8 mouse cellular contexts compared by ENCODE assay signal in the genomic region with DNA sequence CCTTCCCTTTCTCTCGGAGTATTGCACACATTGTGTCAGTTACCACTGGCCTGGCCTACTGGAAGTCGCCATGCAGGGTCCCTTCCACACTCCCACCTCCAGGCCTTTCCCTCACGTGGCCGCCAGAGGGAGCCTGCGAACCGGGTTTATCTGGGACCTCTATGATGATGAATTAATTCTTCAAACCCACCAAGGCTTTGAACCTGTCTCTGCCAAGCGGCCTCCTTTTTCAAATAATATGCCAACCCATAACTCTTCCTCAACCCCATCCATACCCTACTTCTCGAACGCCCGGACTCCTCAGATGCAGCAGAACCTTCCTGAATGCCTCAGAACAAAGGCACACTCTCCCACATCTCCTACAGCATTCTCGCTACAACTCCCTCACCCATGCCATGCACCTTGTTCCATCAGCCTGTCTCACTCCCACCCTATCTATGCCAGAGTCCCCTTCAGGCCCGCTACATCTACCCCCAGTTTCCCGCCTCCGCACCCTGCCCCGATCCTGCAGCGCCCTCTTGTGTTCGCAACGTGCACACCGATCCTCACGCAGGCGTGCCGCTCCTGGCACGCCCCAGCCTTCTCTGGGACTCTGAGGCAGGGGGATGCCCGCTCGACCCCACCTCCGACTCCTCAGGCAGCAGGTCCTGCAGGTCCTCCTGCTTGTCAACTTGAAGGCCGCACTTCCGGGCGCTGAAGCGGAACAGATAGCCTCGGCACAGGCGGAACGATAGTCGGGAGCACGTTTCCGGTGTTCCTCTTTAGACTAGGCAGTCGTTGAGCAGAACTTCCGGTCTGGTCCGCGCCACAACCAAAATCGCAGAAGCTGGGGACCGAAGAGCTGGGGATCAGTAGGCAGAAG. TPM values are rescaled to one million over a fixed set of nuclear protein-coding genes. Genes with fewer than 3 reads are reported as not detected.
DNase-seq lines count a peak whose midpoint lies in the region; ATAC-seq and TF ChIP-seq lines count a peak whose summit lies in the region.

No protein-coding gene starts in this region.

- ATAC-seq in G1E (ENCODE audit: extremely low read depth, insufficient number of reproducible peaks, low FRiP score, poor library complexity, severe bottlenecking) = peak; percentile 91
- peak; percentile 90 for ATAC-seq in forebrain, embryonic 15.5 days (replicated peaks)
- ATAC-seq in neural tube, embryonic 14.5 days (ENCODE audit: low read depth) = peak; percentile 91

- peak overlapping the region; percentile 71 for H3K4me2 ChIP-seq in forebrain, embryonic 15.5 days (replicated peaks)
- H3K4me2 ChIP-seq in neural tube, embryonic 14.5 days (ENCODE audit: low read depth, low read length) = peak overlapping the region; percentile 59

- no peaks in the 10 kb centered on the region; the same call in 1 of the 2 replicates for H3K9me3 ChIP-seq in G1E (replicated peaks)
- no peaks in the 10 kb centered on the region for H3K9me3 ChIP-seq in forebrain, embryonic 15.5 days
- H3K9me3 ChIP-seq in neural tube, embryonic 14.5 days (ENCODE audit: control insufficient read depth, low read length) = no peaks in the 10 kb centered on the region

- H3K4me1 ChIP-seq in G1E (ENCODE audit: insufficient read depth, low read depth, low read length) = peaks cover 46% of the 10 kb centered on the region
- H3K4me1 ChIP-seq in forebrain, embryonic 15.5 days = peaks cover 34% of the 10 kb centered on the region
- peaks cover 10% of the 10 kb centered on the region; the same call in 1 of the 2 replicates for H3K4me1 ChIP-seq in neural tube, embryonic 14.5 days (ENCODE audit: control insufficient read depth, insufficient read depth, low read length)
- peaks cover 11% of the 10 kb centered on the region for H3K4me1 ChIP-seq in testis, adult 2 months (ENCODE audit: control insufficient read depth, insufficient read depth, low read length)

- intact Hi-C loops in heart, postnatal 25 days (cut with DNase I) = loop anchor here (1.0 to 2.0 kb wide), 2 partner anchors 37 to 101 kb away; no protein-coding TSS in a partner anchor

- peaks cover 3% of the 10 kb centered on the region for H3K27me3 ChIP-seq in G1E (ENCODE audit: insufficient read depth, low read length)
- no peaks in the 10 kb centered on the region for H3K27me3 ChIP-seq in forebrain, embryonic 15.5 days
- H3K27me3 ChIP-seq in neural tube, embryonic 14.5 days (ENCODE audit: control insufficient read depth, insufficient read depth, low read length) = no peaks in the 10 kb centered on the region
- H3K27me3 ChIP-seq in testis, adult 2 months (ENCODE audit: control insufficient read depth, insufficient read depth, low read length) = no peaks in the 10 kb centered on the region

- peak; percentile 70 for DNase-seq in G1E (ENCODE audit: low spot score)
- peak; percentile 94 for DNase-seq in cerebellum, adult 11-12 months
- peak; percentile 84 for DNase-seq in heart, postnatal 25 days (ENCODE audit: low spot score)
- peak; percentile 89 to 95 for DNase-seq in layer of hippocampus, adult 18-20 months (ENCODE audit: low spot score in 2 of 2)
- peak; percentile 92 to 93 for DNase-seq in lung, adult 18-20 months

- H3K27ac ChIP-seq in forebrain, embryonic 15.5 days (replicated peaks) = peak overlapping the region; percentile 90
- H3K27ac ChIP-seq in neural tube, embryonic 14.5 days (ENCODE audit: low read depth, low read length) = peak overlapping the region; percentile 88
- peak overlapping the region; percentile 76 for H3K27ac ChIP-seq in testis, adult 2 months (ENCODE audit: control insufficient read depth, insufficient read depth, low read depth, low read length)

- no peak for TF ChIP-seq POLR2A in testis, adult 2 months (IDR thresholded peaks at IDR 0.05; ENCODE audit: control insufficient read depth, low read depth, low read length)

- peak; percentile 78 for TF ChIP-seq CTCF in G1E (IDR thresholded peaks at IDR 0.05; ENCODE audit: low read depth, low read length)
- peak; percentile 83 for TF ChIP-seq CTCF in testis, adult 2 months (IDR thresholded peaks at IDR 0.05; ENCODE audit: control insufficient read depth, insufficient read depth, insufficient replicate concordance, low read depth, low read length)

- H3K4me3 ChIP-seq in G1E (ENCODE audit: low read depth, low read length) = peak overlapping the region; percentile 90
- H3K4me3 ChIP-seq in forebrain, embryonic 15.5 days = peak overlapping the region; percentile 52
- H3K4me3 ChIP-seq in neural tube, embryonic 14.5 days (ENCODE audit: low read depth, low read length) = peak overlapping the region; percentile 79
- H3K4me3 ChIP-seq in testis, adult 2 months (ENCODE audit: control insufficient read depth, low read depth, low read length) = peak overlapping the region; percentile 93

- H3K36me3 ChIP-seq in G1E (replicated peaks) = peaks cover 42% of the 10 kb centered on the region
- H3K36me3 ChIP-seq in forebrain, embryonic 15.5 days = peaks cover 25% of the 10 kb centered on the region
- H3K36me3 ChIP-seq in neural tube, embryonic 14.5 days (ENCODE audit: control insufficient read depth, insufficient read depth, low read length) = peaks cover 15% of the 10 kb centered on the region; the same call in 1 of the 2 replicates
- no peaks in the 10 kb centered on the region for H3K36me3 ChIP-seq in testis, adult 2 months (ENCODE audit: control insufficient read depth, insufficient read depth, low read length)

- WGBS in forebrain, embryonic 15.5 days = under 1% methylated on average over 42 of the region's 42 CpGs
- WGBS in neural tube, embryonic 14.5 days = under 1% methylated on average over 42 of the region's 42 CpGs

- H3K9ac ChIP-seq in forebrain, embryonic 15.5 days (replicated peaks) = peak overlapping the region; percentile 65
- H3K9ac ChIP-seq in neural tube, embryonic 14.5 days (replicated peaks; ENCODE audit: low read depth, low read length) = peak overlapping the region; percentile 83

RNA-seq across cellular contexts. Expression of a gene that starts 0.5 kb away (rescaled TPM):
- total RNA-seq in G1E (2014; fragmentation: Nextera tagmentation) (9.6 and 12.6 TPM in 2 replicates), G1E (2017) (8.7 and 9.0 TPM in 2 replicates)
- polyA plus RNA-seq in G1E (2012) = 99.1 and 126 TPM in 2 replicates
- 40.4 and 44.2 TPM in 2 replicates for polyA plus RNA-seq in forebrain, embryonic 15.5 days (2015; fragmentation: Nextera tagmentation; extraction: Ambion mirVana)
- total RNA-seq in heart, postnatal 25 days (2021) = 10 to 100 TPM in 1 of 2 experiments, 1 to 10 TPM in 1; 7.3 to 10.9 TPM
- 10 to 100 TPM; 33.2 to 34.3 TPM for total RNA-seq in layer of hippocampus, adult 18-20 months (2021)
- polyA plus RNA-seq in neural tube, embryonic 14.5 days (2014; fragmentation: Nextera tagmentation; extraction: Ambion mirVana) = 36.0 and 40.5 TPM in 2 replicates
- polyA plus RNA-seq in testis, adult 2 months (2012; rRNA removed) = 4.3 and 5.6 TPM in 2 replicates

RNA-seq across cellular contexts. Expression of a gene that starts 10.5 kb away (rescaled TPM):
- total RNA-seq in G1E (2014; fragmentation: Nextera tagmentation) = 324 and 384 TPM in 2 replicates
- total RNA-seq in G1E (2017) = 506 and 524 TPM in 2 replicates
- polyA plus RNA-seq in G1E (2012) = 193 and 221 TPM in 2 replicates
- polyA plus RNA-seq in forebrain, embryonic 15.5 days (2015; fragmentation: Nextera tagmentation; extraction: Ambion mirVana) = 252 and 278 TPM in 2 replicates
- 10 to 100 TPM; 86.8 to 96.2 TPM for total RNA-seq in heart, postnatal 25 days (2021)
- total RNA-seq in layer of hippocampus, adult 18-20 months (2021) = 100 to 1,000 TPM; 216 to 246 TPM
- 251 and 280 TPM in 2 replicates for polyA plus RNA-seq in neural tube, embryonic 14.5 days (2014; fragmentation: Nextera tagmentation; extraction: Ambion mirVana)
- 507 and 516 TPM in 2 replicates for polyA plus RNA-seq in testis, adult 2 months (2012; rRNA removed)

RNA-seq across cellular contexts. Expression of a gene that starts 11.4 kb away (rescaled TPM):
- total RNA-seq in G1E (2014; fragmentation: Nextera tagmentation) (not detected in 2 replicates), G1E (2017) (0.12 and 0.22 TPM in 2 replicates)
- not detected in 2 replicates for polyA plus RNA-seq in G1E (2012)
- polyA plus RNA-seq in forebrain, embryonic 15.5 days (2015; fragmentation: Nextera tagmentation; extraction: Ambion mirVana) = 0.20 and 0.50 TPM in 2 replicates
- total RNA-seq in heart, postnatal 25 days (2021) = not detected
- under 1 TPM in 1 of 2 experiments, not detected in 1; 0.57 TPM for total RNA-seq in layer of hippocampus, adult 18-20 months (2021)
- polyA plus RNA-seq in neural tube, embryonic 14.5 days (2014; fragmentation: Nextera tagmentation; extraction: Ambion mirVana) = 0.17 and 0.37 TPM in 2 replicates
- polyA plus RNA-seq in testis, adult 2 months (2012; rRNA removed) = 0.06 and 0.14 TPM in 2 replicates

RNA-seq across cellular contexts. Expression of a gene that starts 25.2 kb away (rescaled TPM):
- total RNA-seq in G1E (2014; fragmentation: Nextera tagmentation) (148 and 163 TPM in 2 replicates), G1E (2017) (178 and 188 TPM in 2 replicates)
- polyA plus RNA-seq in G1E (2012) = 141 and 289 TPM in 2 replicates
- 180 and 184 TPM in 2 replicates for polyA plus RNA-seq in forebrain, embryonic 15.5 days (2015; fragmentation: Nextera tagmentation; extraction: Ambion mirVana)
- 100 to 1,000 TPM; 120 to 122 TPM for total RNA-seq in heart, postnatal 25 days (2021)
- total RNA-seq in layer of hippocampus, adult 18-20 months (2021) = 100 to 1,000 TPM; 146 to 159 TPM
- 196 and 199 TPM in 2 replicates for polyA plus RNA-seq in neural tube, embryonic 14.5 days (2014; fragmentation: Nextera tagmentation; extraction: Ambion mirVana)
- 107 and 115 TPM in 2 replicates for polyA plus RNA-seq in testis, adult 2 months (2012; rRNA removed)

RNA-seq across cellular contexts. Expression of a gene that starts 28.7 kb away (rescaled TPM):
- total RNA-seq in G1E (2014; fragmentation: Nextera tagmentation) = 250 and 290 TPM in 2 replicates
- 151 and 162 TPM in 2 replicates for total RNA-seq in G1E (2017)
- polyA plus RNA-seq in G1E (2012) = 150 and 170 TPM in 2 replicates
- polyA plus RNA-seq in forebrain, embryonic 15.5 days (2015; fragmentation: Nextera tagmentation; extraction: Ambion mirVana) = 118 and 131 TPM in 2 replicates
- total RNA-seq in heart, postnatal 25 days (2021) = 100 to 1,000 TPM; 190 to 199 TPM
- 100 to 1,000 TPM; 196 to 202 TPM for total RNA-seq in layer of hippocampus, adult 18-20 months (2021)
- polyA plus RNA-seq in neural tube, embryonic 14.5 days (2014; fragmentation: Nextera tagmentation; extraction: Ambion mirVana) = 142 and 146 TPM in 2 replicates
- 377 and 399 TPM in 2 replicates for polyA plus RNA-seq in testis, adult 2 months (2012; rRNA removed)

Comparison
In these comparisons a context has a peak if more than half of its experiments do, and no peak if none do; other contexts are left out.
1. Peak in every context shown above with its lines: DNase-seq, ATAC-seq, H3K4me3 ChIP-seq and H3K27ac ChIP-seq.